Mouse (Mus musculus) gastrocnemius, adult 8-10 months (tissue): ENCODE results near the gene Gas6. TPM values are rescaled to one million over a fixed set of nuclear protein-coding genes. Genes with fewer than 3 reads are reported as not detected.

Source experiments
- DNase-seq, 2 experiments: peaks; one replicate each; pipeline ENCODE4 v3.0.0; 2022; ENCODE audit warnings: low spot score in 2 of 2
- total RNA-seq, 4 experiments: library from RNA; stranded (reverse); gene quantifications; 2 replicates each; pipeline ENCODE4 v1.2.4; 2022

Gene Gas6
- total RNA-seq, 4 experiments from 2014 or later, result 62.5 to 101 (median 75.1) TPM

- DNase-seq, result peak; percentile 61 to 81
Measured at GRCm38 (mm10) chr8:13506849-13507248, 12.6 kb upstream of the Gas6 start.

DNA sequence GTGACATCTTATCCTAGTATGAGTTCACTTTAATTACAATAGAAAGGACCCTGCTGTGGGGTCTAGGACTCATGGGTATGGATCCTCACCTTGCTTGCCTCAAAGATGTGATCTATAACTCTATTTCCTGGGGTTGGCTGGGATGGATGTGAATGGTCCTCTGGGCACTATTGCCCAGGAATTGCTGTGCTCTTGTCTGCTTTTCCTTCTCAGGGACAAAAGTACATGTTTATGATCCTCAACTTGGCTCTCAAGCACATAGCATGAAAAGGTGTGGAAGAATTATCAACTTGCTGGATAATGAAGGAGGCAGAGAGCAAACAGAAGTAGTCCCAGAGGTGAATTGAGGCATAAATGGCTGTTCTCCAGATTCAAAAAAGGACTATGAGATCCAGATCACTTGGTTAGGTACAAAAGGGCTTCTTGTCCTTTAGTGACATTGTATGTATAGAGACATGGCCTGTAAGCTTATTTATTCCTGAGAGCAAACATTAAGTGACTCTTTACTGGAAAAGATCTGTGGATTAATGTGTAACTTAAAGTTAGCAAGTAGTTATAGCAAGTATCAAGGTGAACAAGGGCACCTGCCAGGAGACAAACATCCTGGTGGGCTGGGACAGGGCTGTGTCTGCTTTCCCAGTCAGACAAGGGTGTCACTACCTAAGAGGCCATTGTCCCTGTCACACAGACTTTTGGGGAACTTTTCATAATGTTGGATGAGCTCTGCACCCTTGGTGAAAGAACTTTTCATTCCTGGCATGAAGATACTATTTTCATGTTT, 10.8 kb upstream of the Gas6 start:
- no peak for DNase-seq

DNA sequence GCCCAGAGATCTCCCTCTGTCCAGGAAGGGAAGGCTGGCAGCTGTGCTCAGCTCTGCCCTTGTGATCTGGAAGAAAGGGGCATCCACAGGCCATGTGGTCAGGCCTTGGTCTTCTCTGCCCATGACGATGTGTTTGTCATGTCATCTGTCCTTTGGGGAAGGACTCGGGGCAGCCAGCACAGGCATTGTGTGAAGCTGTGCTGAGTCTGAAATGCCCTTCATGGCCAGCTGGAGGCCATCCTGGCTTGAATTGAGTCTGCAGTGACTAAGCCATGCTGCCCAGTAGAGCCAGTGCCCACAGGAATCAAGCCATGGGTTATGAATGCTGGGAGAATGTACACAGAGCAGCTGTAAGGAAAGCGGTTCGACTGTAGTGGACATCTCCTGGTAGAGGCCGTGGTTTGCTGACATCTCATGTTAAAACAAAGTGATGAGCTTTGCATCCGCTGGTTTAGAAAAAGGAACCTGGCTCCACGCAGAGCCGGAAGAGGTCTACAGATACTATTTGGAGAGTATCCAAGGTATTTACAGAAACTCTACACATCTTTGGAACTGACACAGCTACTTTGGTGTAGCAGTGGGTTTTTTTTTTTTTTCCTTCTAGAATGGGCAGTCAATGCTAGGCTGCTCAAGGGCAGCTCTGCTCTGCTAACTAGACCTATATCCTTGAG, 9.8 kb upstream of the Gas6 start:
- no peak for DNase-seq

GRCm38 (mm10) chr8:13501221-13501620, 6.9 kb upstream of the Gas6 start:
- DNase-seq, result no peak

DNA sequence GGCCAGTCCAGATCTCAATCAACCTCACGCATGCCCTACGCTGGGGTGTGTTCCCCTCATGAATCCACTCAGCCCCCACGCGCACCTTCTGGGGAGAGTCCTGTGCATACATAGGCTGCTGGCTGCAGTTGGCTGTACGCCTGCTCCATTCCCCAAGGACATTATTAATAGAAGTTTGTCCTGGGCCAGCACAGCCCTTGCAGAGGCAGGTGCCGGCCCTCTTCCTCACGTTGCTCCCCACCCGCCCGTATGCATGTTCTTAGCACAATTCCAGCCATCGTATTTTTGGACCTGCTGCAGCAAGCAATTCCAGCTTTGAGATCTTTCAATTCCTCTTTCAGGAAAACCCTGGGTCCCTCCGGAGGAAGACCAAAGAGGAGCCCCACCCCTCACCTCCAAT, 1.3 kb downstream of the Gas6 start:
- DNase-seq, result peak; percentile 67 to 74

GRCm38 (mm10) chr8:13492198-13492995, 1.9 kb downstream of the Gas6 start:
- DNase-seq, result peak; percentile 28 to 35

GRCm38 (mm10) chr8:13491491-13492010, 2.7 kb downstream of the Gas6 start:
- no peak for DNase-seq

GRCm38 (mm10) chr8:13489986-13490910, 4.0 kb downstream of the Gas6 start:
- DNase-seq, result no peak

DNA sequence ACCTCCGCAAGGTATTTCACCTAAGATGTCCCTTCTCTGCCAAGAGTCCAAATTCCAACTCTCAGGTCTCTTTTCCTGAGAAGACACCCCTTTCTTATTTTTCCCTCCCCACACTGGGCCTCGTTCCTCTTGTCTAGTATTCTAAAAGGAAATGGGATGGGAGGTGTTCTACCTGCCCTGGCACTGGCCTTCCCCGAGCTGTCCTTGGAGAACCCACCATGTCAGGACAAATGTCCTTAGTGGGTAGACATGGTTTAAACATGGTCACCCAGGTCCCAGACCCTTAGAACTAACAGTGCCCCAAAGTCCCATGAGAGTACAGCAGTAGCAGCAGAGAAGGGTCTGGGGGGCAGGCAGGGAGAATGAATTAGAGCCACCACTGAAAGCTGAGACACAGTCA, 4.9 kb downstream of the Gas6 start:
- DNase-seq, result no peak

DNA sequence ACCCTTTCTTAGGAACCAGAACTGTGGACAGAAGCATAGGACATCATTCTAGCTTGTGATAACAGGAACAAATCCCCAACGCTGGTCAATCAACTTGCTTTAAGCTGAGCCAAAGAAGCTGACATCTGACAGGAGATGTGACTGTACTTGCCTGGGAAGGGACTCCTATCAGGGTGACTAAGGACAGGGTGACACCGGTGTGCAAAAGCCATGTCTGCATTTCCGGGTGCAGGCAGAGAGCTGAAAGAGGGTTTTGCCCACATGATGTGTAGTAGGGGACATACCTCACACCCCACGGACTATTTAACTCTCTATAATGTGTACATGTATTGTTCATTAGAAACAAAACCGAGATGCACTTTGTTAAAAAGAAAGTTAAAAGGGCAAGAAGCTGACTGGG, 11.1 kb downstream of the Gas6 start:
- DNase-seq, result no peak

- peak in 1 of 2 experiments; percentile 30 for DNase-seq
Measured at GRCm38 (mm10) chr8:13482101-13482801, 12.0 kb downstream of the Gas6 start.

GRCm38 (mm10) chr8:13481596-13481995, 12.7 kb downstream of the Gas6 start:
- DNase-seq, result no peak

GRCm38 (mm10) chr8:13481089-13481554, 13.2 kb downstream of the Gas6 start:
- peak; percentile 65 to 78 for DNase-seq

DNA sequence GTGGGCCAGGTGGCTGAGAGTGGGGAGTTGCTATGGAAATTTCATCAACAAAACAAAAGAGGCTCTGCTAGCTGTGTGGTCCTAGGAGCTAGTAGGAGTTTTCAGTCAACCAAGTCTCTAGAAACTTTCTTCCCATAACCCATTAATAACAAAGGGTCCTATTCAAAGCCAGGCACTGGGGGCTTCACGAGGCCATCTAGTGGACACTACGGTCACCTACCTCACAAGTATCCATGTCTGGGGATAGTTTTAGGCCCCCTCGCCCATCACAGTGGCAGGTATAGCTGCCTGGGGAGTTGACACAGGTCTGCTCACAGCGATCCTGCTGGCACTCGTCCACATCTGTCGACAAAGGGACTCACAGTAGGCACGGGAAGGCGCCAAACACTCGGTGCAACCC, 18.4 kb downstream of the Gas6 start:
- no peak for DNase-seq

DNA sequence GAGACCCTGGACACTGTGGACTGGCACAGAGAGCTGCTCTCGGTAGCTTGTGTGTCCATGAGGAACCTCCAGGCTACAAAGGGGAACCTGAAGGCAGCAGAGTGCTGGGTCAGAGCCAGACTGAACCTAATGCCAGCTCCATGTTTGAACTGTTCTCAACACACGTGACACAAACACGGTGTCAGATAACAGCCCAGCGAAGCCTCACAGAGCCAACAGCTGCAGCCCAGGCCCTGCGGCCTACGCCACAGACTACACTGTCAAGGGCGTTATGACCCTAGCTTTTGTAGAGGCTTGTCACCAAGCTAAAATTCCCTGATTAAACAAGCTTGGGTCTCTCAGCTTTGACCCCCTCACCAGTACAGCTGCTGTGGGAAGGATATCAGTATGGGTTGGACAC, 22.0 kb downstream of the Gas6 start:
- DNase-seq, result peak; percentile 29 to 62

DNA sequence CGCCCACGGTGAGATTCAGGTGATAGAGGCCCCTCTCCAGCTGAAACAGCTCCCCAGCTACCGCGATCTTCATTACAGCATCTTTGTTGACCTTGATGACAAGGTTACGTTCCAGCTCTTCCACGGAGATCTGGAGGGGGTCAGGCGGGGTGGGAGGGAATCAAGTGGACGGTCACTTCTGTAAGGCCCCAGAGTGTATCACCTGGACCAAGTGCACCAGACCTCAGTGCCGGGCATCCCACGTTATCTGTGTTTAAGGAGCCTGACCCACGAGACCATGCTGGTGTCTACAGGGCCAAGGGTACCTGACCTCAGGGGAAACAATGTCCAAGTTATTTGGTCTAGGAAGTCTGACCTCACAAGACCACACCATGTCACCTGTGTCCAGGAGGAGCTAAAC, 22.8 kb downstream of the Gas6 start:
- DNase-seq, result no peak

GRCm38 (mm10) chr8:13468737-13469136, 25.6 kb downstream of the Gas6 start:
- no peak for DNase-seq

- no peak for DNase-seq
Measured at GRCm38 (mm10) chr8:13466989-13467388, 27.3 kb downstream of the Gas6 start.

DNA sequence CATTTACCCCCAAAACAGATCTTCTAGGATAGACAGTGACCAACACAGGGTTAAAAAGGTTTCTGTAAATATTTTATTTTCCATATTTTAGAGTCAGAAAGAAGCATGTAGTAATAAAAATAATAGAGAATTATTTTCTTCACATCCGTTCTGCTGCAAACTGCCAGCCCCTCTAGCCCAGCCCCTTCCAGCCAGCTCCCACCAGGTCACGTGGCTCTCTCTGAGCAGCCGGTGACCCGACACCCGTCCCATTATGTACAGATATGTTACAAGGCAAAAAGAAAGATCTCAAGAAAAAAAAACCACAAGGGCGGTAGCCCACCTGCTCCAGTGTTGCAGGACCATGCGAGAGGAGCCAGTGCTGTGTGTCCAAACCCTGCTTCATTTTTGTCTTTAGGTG, 29.0 kb downstream of the Gas6 start:
- no peak for DNase-seq

GRCm38 (mm10) chr8:13462392-13462791, 31.9 kb downstream of the Gas6 start:
- DNase-seq, result peak; percentile 38 to 42
